In genomic region chr4:123940878-123941277, GRCm38 (mm10) we compare ENCODE assay signal across 16 mouse cellular contexts. TPM values are rescaled to one million over a fixed set of nuclear protein-coding genes. Genes with fewer than 3 reads are reported as not detected.
DNase-seq lines count a peak whose midpoint lies in the region; ATAC-seq lines count a peak whose summit lies in the region.
"Not testable (repeated sequence)": the region's sequence is repeated elsewhere in the genome, so short reads cannot be mapped to it uniquely, and the experiment has no call there.
"Had no signal": no experiment of that assay in that cellular context is flagged by ENCODE, and none has a peak within 500 bp of the region (broad histone marks: within the 10 kb centered on the region; RNA-seq: fewer than 3 reads in every experiment).

No protein-coding gene starts in this region.

- peak; percentile 61 to 80; a peak in 3 of 4 replicates for ATAC-seq in hematopoietic stem cell, adult 5-6 weeks (replicated peaks in 1 of 2; ENCODE audit: insufficient read depth in 1 of 2, low FRiP score in 2 of 2, low TSS enrichment in 1 of 2, low read depth in 1 of 2, poor library complexity in 2 of 2, severe bottlenecking in 2 of 2)

- peak; percentile 44 to 46 for DNase-seq in B cell, adult 2 months
- DNase-seq in T-cell, adult 2 months (ENCODE audit: low spot score) = peak; percentile 15
- DNase-seq in lung, postnatal 36 days = peak; percentile 20
- DNase-seq in monocyte, adult 2 months (ENCODE audit: low read depth in 1 of 2, low spot score in 2 of 2) = peak; percentile 28 to 43
- DNase-seq in splenic B cell, adult 2 months (ENCODE audit: low read depth, low spot score) = peak; percentile 59
- DNase-seq in thymus, postnatal 10 days (ENCODE audit: low spot score in 2 of 2) = peak; percentile 19 to 24
- peak; percentile 27 to 33 for DNase-seq in thymus, postnatal 36 days

- H3K36me3 ChIP-seq in splenic B cell, adult 2 months (ENCODE audit: control insufficient read depth, insufficient read depth, low read length, poor library complexity, severe bottlenecking) = not testable (repeated sequence)

- H3K27me3 ChIP-seq in splenic B cell, adult 2 months (ENCODE audit: control insufficient read depth, insufficient read depth, low read length, poor library complexity, severe bottlenecking) = not testable (repeated sequence)

RNA-seq across cellular contexts. Expression of gene 4930535I16Rik, which starts 23.1 kb away (rescaled TPM):
- total RNA-seq in hematopoietic stem cell, adult 5-6 weeks (2017) = not detected in 2 replicates
- total RNA-seq: adrenal gland, adult 8-10 months; adrenal gland, postnatal 25 days; G1E; gastrocnemius, adult 18-20 months; gastrocnemius, postnatal 10 days; gastrocnemius, postnatal 36 days; heart, adult 8-10 months; heart, postnatal 25 days had no signal

RNA-seq across cellular contexts. Expression of gene Rragc, which starts 23.6 kb away (rescaled TPM):
- 38.6 and 48.7 TPM in 2 replicates for total RNA-seq in hematopoietic stem cell, adult 5-6 weeks (2017)

RNA-seq across cellular contexts. Expression of gene Mycbp, which starts 36.2 kb away (rescaled TPM):
- 18.4 and 19.9 TPM in 2 replicates for total RNA-seq in hematopoietic stem cell, adult 5-6 weeks (2017)

Comparison
In these comparisons a context has a peak if more than half of its experiments do, and no peak if none do; other contexts are left out.
1. Peak in every context shown above with its lines: DNase-seq and ATAC-seq.